Mouse (Mus musculus) R1 (cell line): Measurements from ENCODE around the gene Tfap2d.

Source experiments
- DNase-seq: peaks from one replicate; pipeline ENCODE4 v3.0.0-alpha.2; 2018; ENCODE audit warnings: low read depth, low spot score

The Tfap2d gene

GRCm38 (mm10) chr1:19102631-19103030 lies at the start of gene Tfap2d:
Gene Tfap2d, plus strand, starts transcription at chr1:19103022.
- no peak for DNase-seq

GRCm38 (mm10) chr1:19056300-19056699 lies 46.5 kb upstream of the Tfap2d start:
- peak; percentile 43 for DNase-seq

DNA sequence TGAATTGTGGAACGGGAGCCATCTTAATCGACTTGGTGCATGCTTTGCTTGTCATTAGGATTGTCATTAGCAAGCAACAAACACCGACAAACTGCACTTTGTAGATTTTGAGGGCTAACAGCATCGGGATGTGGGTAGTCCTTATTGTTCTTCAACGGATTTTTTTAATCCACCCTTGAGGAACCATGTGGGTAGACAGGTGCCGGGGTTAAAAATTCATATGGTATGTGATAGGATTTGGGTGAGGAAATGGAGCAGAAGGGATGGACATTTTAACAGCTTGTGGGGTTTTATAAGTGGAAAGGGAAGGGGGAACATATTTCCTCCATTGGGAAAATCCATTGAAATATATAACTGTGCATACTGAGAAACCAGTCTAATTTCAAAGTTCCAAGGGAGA lies 46.0 kb upstream of the Tfap2d start:
- DNase-seq, result no peak

GRCm38 (mm10) chr1:19088078-19088477 lies 14.7 kb upstream of the Tfap2d start:
- peak; percentile 17 for DNase-seq

GRCm38 (mm10) chr1:19096921-19097320 lies 5.9 kb upstream of the Tfap2d start:
- no peak for DNase-seq

GRCm38 (mm10) chr1:19103316-19103715 lies 494 bp downstream of the Tfap2d start:
- no peak for DNase-seq

- peak; percentile 13 for DNase-seq
Observed at GRCm38 (mm10) chr1:19103776-19104142, 937 bp downstream of the Tfap2d start.

GRCm38 (mm10) chr1:19104143-19104857 lies 1.5 kb downstream of the Tfap2d start:
- peak; percentile 48 for DNase-seq

DNA sequence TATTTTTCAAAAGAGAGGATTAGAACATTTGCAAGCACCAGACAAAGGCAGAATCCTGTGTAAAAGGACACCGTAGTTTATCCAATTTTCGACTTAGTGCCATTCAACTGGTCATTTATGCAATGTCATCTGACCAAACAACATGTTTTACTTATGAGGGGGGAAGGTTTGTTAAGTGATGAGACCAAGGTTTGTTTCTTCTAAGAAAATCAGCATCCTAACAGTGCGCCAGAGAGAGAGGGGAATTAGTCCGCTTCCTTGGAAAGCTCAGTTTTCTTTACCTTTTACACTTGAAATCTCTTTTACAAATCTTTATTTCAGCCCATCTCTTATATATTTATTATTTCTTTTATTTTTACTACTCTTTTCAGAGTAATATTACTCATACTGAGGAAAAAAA lies 3.6 kb downstream of the Tfap2d start:
- DNase-seq, result no peak

DNA sequence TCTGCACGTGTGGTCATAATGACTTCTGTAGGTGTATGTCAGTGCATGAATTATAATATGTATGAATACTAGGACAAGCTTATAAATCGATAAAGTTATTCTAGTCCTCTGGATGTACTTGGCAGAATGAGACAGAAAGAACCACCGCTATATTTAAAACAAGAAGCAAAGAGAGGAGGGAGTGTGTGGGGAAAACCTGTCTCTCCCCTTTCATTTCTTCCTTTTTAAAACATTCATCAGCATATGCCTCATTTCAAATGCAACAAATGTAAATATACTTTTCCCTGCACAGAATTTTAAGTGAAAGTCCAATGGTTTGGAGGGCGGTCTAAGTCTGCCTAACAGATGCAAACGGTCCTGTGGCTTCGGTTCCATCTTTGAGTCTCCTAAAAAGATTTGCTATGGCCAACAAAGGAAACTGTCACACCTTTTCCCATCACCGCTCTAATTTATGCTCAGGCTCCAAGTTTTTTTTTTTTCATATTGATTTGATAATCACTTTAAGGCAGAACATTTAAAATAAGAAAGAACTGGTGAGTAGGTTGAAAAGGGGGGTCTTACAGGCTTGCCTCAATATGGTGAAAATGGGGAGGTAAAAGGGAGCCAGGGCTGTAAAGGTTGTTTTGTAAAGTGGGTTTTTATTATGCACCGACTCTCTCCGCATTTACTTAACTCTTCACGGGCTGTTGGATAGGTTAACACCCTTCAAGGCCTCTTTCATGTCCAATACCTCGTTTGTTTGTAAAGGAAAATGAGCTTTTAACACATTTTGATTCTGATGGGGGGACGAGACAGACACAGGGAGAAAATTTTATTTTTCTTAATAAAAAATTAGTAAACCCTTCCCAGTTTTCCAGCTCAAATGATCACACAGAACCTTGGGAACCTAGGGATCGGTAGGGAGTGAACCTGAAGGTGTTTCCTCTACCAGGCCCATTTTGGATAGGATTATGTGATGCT lies 4.3 kb downstream of the Tfap2d start:
- DNase-seq, result no peak

DNA sequence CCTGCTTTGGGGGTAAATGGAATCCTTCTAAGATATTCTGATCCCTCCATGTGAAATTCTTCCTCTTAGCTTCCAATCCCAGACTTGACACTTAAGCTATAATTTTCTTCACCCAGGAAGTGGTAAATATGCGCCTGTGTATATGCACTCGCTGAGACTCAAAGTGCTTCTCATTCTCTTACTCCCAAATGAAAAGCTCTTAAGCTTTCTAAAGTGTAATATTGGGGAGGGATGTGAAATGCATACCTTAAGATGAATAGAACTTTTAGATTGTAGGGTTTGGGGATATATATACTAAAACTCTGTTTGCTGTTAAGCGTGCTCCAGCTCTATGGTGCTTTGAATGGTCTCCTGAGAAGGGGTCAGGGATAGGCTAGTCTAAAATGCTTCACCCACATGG lies 5.0 kb downstream of the Tfap2d start:
- no peak for DNase-seq

- peak; percentile 52 for DNase-seq
Observed at GRCm38 (mm10) chr1:19109711-19110110, 6.9 kb downstream of the Tfap2d start.

- DNase-seq, result no peak
Observed at GRCm38 (mm10) chr1:19110211-19110610, 7.4 kb downstream of the Tfap2d start.

DNA sequence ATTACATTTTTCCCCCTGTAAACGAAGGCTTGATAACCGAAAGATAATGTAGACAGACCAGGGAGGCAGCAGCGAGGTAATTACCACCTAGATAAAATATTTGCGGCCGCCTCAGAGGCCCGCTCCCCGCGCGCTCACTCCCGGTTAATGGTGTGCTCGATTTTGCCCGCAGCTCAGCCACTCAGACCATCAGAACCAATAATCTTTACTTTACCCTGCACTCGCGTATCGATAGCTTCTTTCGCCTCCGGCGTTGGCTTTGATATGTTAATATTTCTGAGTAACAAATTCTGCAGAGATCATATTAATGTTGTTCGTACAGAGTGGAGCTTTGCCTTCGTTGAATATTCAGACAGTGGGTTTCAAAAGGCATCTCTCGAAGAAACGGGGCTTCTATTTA lies 8.2 kb downstream of the Tfap2d start:
- no peak for DNase-seq

GRCm38 (mm10) chr1:19178742-19179397 lies 76.0 kb downstream of the Tfap2d start:
- DNase-seq, result peak; percentile 57

GRCm38 (mm10) chr1:19205649-19206048 lies 102.8 kb downstream of the Tfap2d start:
- peak; percentile 65 for DNase-seq

DNA sequence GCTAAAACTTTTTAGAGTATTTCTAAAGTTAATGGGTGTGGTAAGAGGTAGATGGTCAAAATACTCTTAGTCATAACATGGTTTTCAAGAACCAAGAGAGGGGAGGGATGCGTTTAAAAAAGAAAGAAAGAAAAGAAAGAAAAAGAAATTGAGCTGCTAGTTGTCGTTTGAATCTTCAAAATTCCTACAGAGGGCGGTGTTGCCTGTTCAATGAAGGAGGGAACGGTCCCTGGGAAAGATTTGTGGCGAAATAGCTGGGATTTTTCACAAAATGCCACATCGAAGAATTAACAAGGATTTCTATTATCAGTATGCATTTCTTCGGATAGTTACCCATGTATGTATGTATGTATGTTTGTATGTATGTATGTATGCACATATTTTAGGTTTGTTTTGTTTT lies 103.4 kb downstream of the Tfap2d start:
- DNase-seq, result peak; percentile 51

- no peak for DNase-seq
Observed at GRCm38 (mm10) chr1:19207611-19208010, 104.8 kb downstream of the Tfap2d start.

GRCm38 (mm10) chr1:19208641-19209358 lies 106.0 kb downstream of the Tfap2d start, which contains the start of gene Tfap2b:
Gene Tfap2b, plus strand, starts transcription at chr1:19208914.
- DNase-seq, result peak; percentile 30

DNA sequence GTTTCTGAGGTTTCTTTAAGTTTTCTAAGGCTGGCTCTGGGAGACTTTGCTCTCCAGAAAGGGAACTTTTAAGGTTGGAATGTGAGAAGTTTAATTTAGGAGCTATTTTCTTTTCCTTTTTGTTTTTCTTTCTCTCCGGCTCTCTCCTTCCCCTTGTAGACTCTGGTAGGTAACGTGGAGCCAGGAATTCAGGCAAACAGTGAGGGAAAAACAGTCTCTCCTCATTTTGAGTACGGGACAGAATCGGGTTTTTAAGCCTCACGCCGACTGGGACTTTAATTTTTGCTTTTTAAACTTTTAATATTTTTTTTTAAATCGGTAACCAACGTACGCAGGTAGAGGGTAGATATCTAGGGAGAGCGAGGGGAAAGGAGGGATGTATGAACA lies 106.5 kb downstream of the Tfap2d start:
- no peak for DNase-seq

DNA sequence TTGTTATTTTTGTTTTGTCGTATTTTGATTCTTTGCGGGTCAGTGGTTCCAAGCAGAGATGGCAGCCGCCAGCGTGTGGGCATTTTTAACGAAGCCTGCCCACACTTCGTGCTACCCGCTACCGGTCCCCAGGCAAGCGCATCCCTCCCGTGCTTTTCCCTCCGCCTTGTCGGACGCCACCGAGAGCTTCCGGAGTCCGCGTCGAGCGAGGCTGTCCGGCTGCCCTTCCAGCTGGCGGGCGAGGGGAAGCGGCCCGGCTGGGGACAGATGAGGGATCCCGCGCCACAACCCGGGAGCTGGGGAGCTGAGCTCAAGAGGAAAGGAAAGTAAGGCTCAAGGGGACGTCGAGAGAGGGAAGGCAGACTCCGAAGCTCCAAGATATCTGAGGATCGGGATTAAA lies 107.0 kb downstream of the Tfap2d start:
- peak; percentile 17 for DNase-seq
